In the genomic region with DNA sequence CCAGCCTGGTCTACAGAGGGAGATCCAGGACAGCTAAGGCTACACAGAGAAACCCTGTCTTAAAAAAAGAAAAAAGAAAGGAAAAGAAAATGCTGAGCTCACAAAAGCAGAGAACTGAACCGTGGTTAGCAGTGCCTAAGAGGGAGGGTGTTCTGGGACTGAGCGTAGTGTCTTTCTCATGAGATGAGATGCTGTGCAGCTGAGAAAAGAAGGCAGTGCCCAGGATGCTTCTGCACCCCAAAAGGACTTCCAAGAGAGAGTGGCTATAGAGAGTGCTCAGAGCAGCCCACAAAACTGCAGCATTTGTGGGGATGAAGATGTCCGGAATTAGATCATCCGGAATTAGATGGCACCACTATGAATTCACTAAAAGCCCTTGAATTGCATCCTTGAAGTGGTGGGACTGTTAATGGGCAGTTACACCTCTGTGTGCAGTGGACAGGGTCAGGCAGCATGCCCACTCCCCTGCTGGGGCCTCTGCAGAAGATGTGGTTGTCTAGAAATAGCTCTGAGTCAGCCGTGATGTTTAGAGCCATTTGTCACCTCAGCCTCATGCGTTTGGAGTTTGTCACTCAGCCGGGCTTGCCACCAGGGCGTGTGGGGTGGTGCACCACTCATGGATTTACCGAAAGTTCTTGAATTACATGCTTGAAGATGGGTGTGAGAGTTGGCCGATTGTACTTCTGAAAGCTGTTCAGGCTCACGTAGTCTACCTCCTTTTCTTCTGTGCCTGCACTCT, we compare ENCODE assay signal across 11 mouse cellular contexts. TPM values are rescaled to one million over a fixed set of nuclear protein-coding genes. Genes with fewer than 3 reads are reported as not detected.
A peak's percentile ranks its signal among the peaks of the same experiment; 100 is the strongest.
DNase-seq lines count a peak whose midpoint lies in the region; ATAC-seq lines count a peak whose summit lies in the region.
"Had no signal": no experiment of that assay in that cellular context is flagged by ENCODE, and none has a peak within 500 bp of the region (broad histone marks: within the 10 kb centered on the region; RNA-seq: fewer than 3 reads in every experiment).

No protein-coding gene starts in this region.

- peak; percentile 65 for ATAC-seq in heart, embryonic 11.5 days (replicated peaks; ENCODE audit: insufficient number of reproducible peaks, low FRiP score, low TSS enrichment)
- ATAC-seq in heart, embryonic 14.5 days (ENCODE audit: insufficient number of reproducible peaks, insufficient read depth, low FRiP score, low read depth), result peak; percentile 64
- ATAC-seq: activated CD4-positive, CD25-positive, alpha-beta regulatory T cell, adult 4 months had no signal

- H3K4me2 ChIP-seq in heart, embryonic 11.5 days, result peak overlapping the region; percentile 25
- peak overlapping the region; percentile 56 for H3K4me2 ChIP-seq in heart, embryonic 14.5 days (ENCODE audit: low read length)
- H3K4me2 ChIP-seq: limb, embryonic 13.5 days had no signal

- H3K9ac ChIP-seq in heart, embryonic 11.5 days (ENCODE audit: low read depth, low read length), result peak overlapping the region; percentile 54
- H3K9ac ChIP-seq in heart, embryonic 14.5 days (ENCODE audit: low read length), result peak overlapping the region; percentile 72
- H3K9ac ChIP-seq: limb, embryonic 13.5 days had no signal

- no peaks in the 10 kb centered on the region for H3K9me3 ChIP-seq in heart, embryonic 11.5 days (replicated peaks; ENCODE audit: control insufficient read depth, low read length)
- H3K9me3 ChIP-seq in heart, embryonic 14.5 days (ENCODE audit: control insufficient read depth, low read length), result no peaks in the 10 kb centered on the region

- no peaks in the 10 kb centered on the region for H3K27me3 ChIP-seq in heart, embryonic 11.5 days (ENCODE audit: control insufficient read depth, insufficient read depth, low read length)
- H3K27me3 ChIP-seq in heart, embryonic 14.5 days (ENCODE audit: control insufficient read depth, insufficient read depth, low read length), result no peaks in the 10 kb centered on the region
- H3K27me3 ChIP-seq: limb, embryonic 13.5 days had no signal

- no peak for DNase-seq in heart, postnatal 14 days
- peak; percentile 62 for DNase-seq in right cerebral cortex, adult 18-20 months
- DNase-seq in right cerebral cortex, postnatal 14 days, result no peak
- DNase-seq in kidney, adult 9 months, result no peak
- no peak for DNase-seq in embryo, embryonic 11 days

- peaks cover 36% of the 10 kb centered on the region for H3K4me1 ChIP-seq in heart, embryonic 11.5 days (ENCODE audit: control insufficient read depth, insufficient read depth, low read length)
- H3K4me1 ChIP-seq in heart, embryonic 14.5 days (ENCODE audit: control insufficient read depth in 2 of 2, insufficient read depth in 2 of 2, low read length in 2 of 2), result peaks cover 29 to 61% of the 10 kb centered on the region in 2 experiments

- peak overlapping the region; percentile 90 for H3K27ac ChIP-seq in heart, embryonic 11.5 days (ENCODE audit: low read depth, low read length)
- peak overlapping the region; percentile 98 to 99 for H3K27ac ChIP-seq in heart, embryonic 14.5 days (replicated peaks in 1 of 2; ENCODE audit: control insufficient read depth in 1 of 2, insufficient read depth in 1 of 2, low read depth in 2 of 2, low read length in 2 of 2)
- H3K27ac ChIP-seq: limb, embryonic 13.5 days had no signal

- no peak overlapping the region for H3K4me3 ChIP-seq in heart, embryonic 11.5 days (ENCODE audit: low read depth, low read length)
- peak overlapping the region in 1 of 2 experiments; percentile 7; a peak in 1 of 4 replicates for H3K4me3 ChIP-seq in heart, embryonic 14.5 days (ENCODE audit: control insufficient read depth in 1 of 2, insufficient read depth in 1 of 2, low read depth in 1 of 2, low read length in 2 of 2)
- H3K4me3 ChIP-seq: limb, embryonic 13.5 days had no signal

- peaks cover 6% of the 10 kb centered on the region; the same call in 1 of the 2 replicates for H3K36me3 ChIP-seq in heart, embryonic 11.5 days (ENCODE audit: control insufficient read depth, insufficient read depth, low read length)
- peaks cover 26% of the 10 kb centered on the region for H3K36me3 ChIP-seq in heart, embryonic 14.5 days (ENCODE audit: control insufficient read depth, insufficient read depth, low read length)

- 32% methylated on average over 11 of the region's 11 CpGs for WGBS in heart, embryonic 11.5 days (ENCODE audit: insufficient replicate concordance)
- WGBS in heart, embryonic 14.5 days, result 22% methylated on average over 11 of the region's 11 CpGs

- intact Hi-C loops in heart, postnatal 14 days (cut with DNase I), result no loop called here

RNA-seq across cellular contexts. Expression of a gene that starts 23.8 kb away (rescaled TPM):
- polyA plus RNA-seq in heart, embryonic 11.5 days (2014; fragmentation: Nextera tagmentation; extraction: Ambion mirVana), result 115 and 138 TPM in 2 replicates
- total RNA-seq in heart, postnatal 14 days (2021), result 100 to 1,000 TPM; 101 to 109 TPM
- 151 and 161 TPM in 2 replicates for polyA plus RNA-seq in heart, embryonic 14.5 days (2014; fragmentation: Nextera tagmentation; extraction: Ambion mirVana)

RNA-seq across cellular contexts. Expression of a gene that starts 52.9 kb away (rescaled TPM):
- 0.63 TPM in 1 of 2 replicates, not detected in the other for polyA plus RNA-seq in heart, embryonic 11.5 days (2014; fragmentation: Nextera tagmentation; extraction: Ambion mirVana)
- total RNA-seq in heart, postnatal 14 days (2021), result 1 to 10 TPM; 2.5 to 3.1 TPM
- polyA plus RNA-seq in heart, embryonic 14.5 days (2014; fragmentation: Nextera tagmentation; extraction: Ambion mirVana), result 2.5 and 2.7 TPM in 2 replicates
- total RNA-seq: layer of hippocampus, adult 18-20 months; monocyte, adult 5-6 weeks had no signal
- polyA plus RNA-seq: activated CD4-positive, CD25-positive, alpha-beta regulatory T cell, adult 4 months had no signal
